Mouse (Mus musculus) liver, embryonic 11.5 days (tissue): Measurements from ENCODE around the gene Stra6. TPM values are rescaled to one million over a fixed set of nuclear protein-coding genes. Genes with fewer than 3 reads are reported as not detected.

ENCODE experiments used
- ATAC-seq: fragments of 200-750 bp; cut with Nextera tagmentation; replicated peaks from 2 replicates; pipeline ENCODE4 v1.8.0; 2017; ENCODE audit warnings: moderate number of reproducible peaks, mild to moderate bottlenecking, moderate TSS enrichment, moderate library complexity; ENCODE audit not compliant: low FRiP score
- DNase-seq: peaks from one replicate; pipeline ENCODE4 v3.0.0-alpha.2; 2017; ENCODE audit warnings: low spot score
- H3K27ac ChIP-seq: fragments of 300-500 bp; sonication (generic); 2 replicates; pipeline ENCODE4 v1.5.1; 2014; ENCODE audit warnings: mild to moderate bottlenecking, low read depth, low read length, control low read depth
- H3K27me3 ChIP-seq: fragments of 300-500 bp; sonication (generic); replicated peaks from 2 replicates; pipeline ENCODE4 v1.6.1; 2014; ENCODE audit warnings: low read length, mixed read lengths; ENCODE audit not compliant: control insufficient read depth, insufficient read depth
- H3K36me3 ChIP-seq: fragments of 300-500 bp; sonication (generic); 2 replicates; pipeline ENCODE4 v1.6.1; 2014; ENCODE audit warnings: mild to moderate bottlenecking, low read length, moderate library complexity, mixed read lengths; ENCODE audit not compliant: control insufficient read depth, insufficient read depth
- H3K4me1 ChIP-seq: fragments of 300-500 bp; sonication (generic); replicated peaks from 2 replicates; pipeline ENCODE4 v1.6.1; 2014; ENCODE audit warnings: low read length, mixed read lengths; ENCODE audit not compliant: control insufficient read depth, insufficient read depth
- H3K4me2 ChIP-seq: fragments of 300-500 bp; sonication (generic); 2 replicates; pipeline ENCODE4 v1.6.1; 2014; ENCODE audit warnings: mild to moderate bottlenecking, control low read depth, moderate library complexity
- H3K4me3 ChIP-seq: fragments of 300-500 bp; sonication (generic); 2 replicates; pipeline ENCODE4 v1.5.1; 2014; ENCODE audit warnings: low read depth, low read length, control low read depth
- H3K9ac ChIP-seq: fragments of 300-500 bp; sonication (generic); 2 replicates; pipeline ENCODE4 v1.6.1; 2014; ENCODE audit warnings: low read depth, low read length, control low read depth
- H3K9me3 ChIP-seq: fragments of 300-500 bp; sonication (generic); 2 replicates; pipeline ENCODE4 v1.6.1; 2016; ENCODE audit warnings: low read length, inconsistent platforms, mixed read lengths; ENCODE audit not compliant: control insufficient read depth
- WGBS: fragments of 180-500 bp; shearing (Covaris S2); extraction: QIAGEN DNeasy Blood & Tissue Kit; methylation state at CpG from one replicate; pipeline ENCODE4 v1.1.7; 2014; 5-methylcytosine and 5-hydroxymethylcytosine counted together
- polyA plus RNA-seq: library from polyadenylated mRNA; unstranded; fragments of >200 nt; fragmentation: Nextera tagmentation; extraction: Ambion mirVana; gene quantifications from 2 replicates; pipeline ENCODE4 v1.2.1, GENCODE M21; 2014

Stra6 gene
- polyA plus RNA-seq, 1 experiment from 2014 or later, result 7.2 TPM

DNA sequence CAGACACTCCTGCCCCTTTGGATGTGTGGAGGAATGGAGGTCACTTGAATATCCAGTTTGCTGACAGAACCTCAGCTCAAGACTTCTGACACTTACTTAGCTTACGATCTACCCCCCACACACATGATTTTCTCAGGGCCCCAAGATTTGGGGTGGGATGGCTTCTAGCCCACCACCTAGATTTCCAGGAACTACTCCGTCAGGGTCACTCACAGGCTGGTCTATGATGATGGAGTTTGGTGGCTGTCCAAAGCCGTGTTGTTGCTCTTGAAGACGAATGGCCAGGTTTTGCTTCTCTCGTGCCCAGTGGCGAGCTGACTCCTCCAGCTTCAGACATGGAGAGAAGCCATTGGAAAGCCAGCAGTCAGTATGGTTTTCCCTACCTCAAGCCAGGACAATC, 34.0 kb upstream of the Stra6 start:
- no peak for ATAC-seq
- peaks cover 4% of the 10 kb centered on the region; the same call in 1 of the 2 replicates for H3K27me3 ChIP-seq

DNA sequence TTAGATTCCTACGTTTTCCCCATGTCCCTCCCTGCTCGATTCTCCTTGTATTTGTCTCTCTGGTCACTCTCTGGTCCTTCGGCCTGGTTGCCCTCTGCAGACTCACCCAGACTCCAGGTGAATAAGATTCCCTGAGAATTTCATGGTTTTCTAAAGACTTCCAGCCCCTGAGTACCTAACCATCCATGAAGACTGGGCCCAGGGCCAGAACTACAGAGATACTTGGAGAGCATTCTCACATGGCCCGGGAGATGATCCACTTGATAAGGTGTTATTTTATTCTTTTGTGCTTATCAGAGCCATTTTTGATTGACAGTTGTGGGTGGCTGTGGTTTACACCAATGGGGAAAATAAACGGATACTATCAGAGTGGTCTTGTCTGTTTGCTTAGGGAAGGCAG, 31.7 kb upstream of the Stra6 start:
- no peaks in the 10 kb centered on the region for H3K36me3 ChIP-seq
- no peaks in the 10 kb centered on the region for H3K4me1 ChIP-seq
- H3K27me3 ChIP-seq, result peaks cover 7% of the 10 kb centered on the region; the same call in 1 of the 2 replicates
- WGBS, result 60% methylated on average over 5 of the region's 5 CpGs
- ATAC-seq (no peak), DNase-seq (no peak)
- no peak overlapping the region for H3K27ac ChIP-seq
- H3K9ac ChIP-seq, result no peak overlapping the region
- H3K4me2 ChIP-seq, result no peak overlapping the region
- H3K4me3 ChIP-seq, result no peak overlapping the region
- no peaks in the 10 kb centered on the region for H3K9me3 ChIP-seq

More for the DNA sequence above, 34.0 kb upstream of the Stra6 start:
- no peak overlapping the region for H3K27ac ChIP-seq
- no peaks in the 10 kb centered on the region for H3K4me1 ChIP-seq
- H3K9ac ChIP-seq, result no peak overlapping the region
- H3K9me3 ChIP-seq, result no peaks in the 10 kb centered on the region
- no peak for DNase-seq
- no peaks in the 10 kb centered on the region for H3K36me3 ChIP-seq
- H3K4me3 ChIP-seq, result no peak overlapping the region
- H3K4me2 ChIP-seq, result no peak overlapping the region
- 76% methylated on average over 6 of the region's 6 CpGs for WGBS

DNA sequence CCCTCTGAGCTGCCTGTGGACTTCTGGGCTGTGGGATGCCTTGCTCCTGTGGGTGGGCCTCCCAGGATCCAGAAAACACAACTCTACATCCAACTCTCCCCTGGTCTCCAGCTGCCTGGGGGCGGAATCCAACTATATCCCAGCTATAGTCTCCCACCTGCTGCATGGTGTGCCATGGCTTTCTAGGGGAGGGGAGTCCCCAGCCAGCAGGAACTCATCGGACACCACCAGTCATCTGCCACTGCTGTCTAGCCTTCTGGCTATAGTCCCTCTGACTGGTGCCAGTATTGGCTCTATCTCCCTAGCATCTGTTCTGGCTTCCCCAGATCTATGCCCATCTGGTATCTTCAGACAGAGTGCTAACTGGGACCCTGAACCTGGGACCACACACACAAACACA, 28.1 kb upstream of the Stra6 start:
- Histone ChIP-seq H3K27me3 (peaks cover 23% of the 10 kb centered on the region), H3K4me3 (no peak overlapping the region), H3K9me3 (no peaks in the 10 kb centered on the region), H3K36me3 (no peaks in the 10 kb centered on the region), H3K9ac (no peak overlapping the region), H3K4me2 (no peak overlapping the region), H3K27ac (no peak overlapping the region), H3K4me1 (no peaks in the 10 kb centered on the region)
- WGBS, result 70% methylated on average over 2 of the region's 2 CpGs
- DNase-seq, result no peak
- no peak for ATAC-seq

DNA sequence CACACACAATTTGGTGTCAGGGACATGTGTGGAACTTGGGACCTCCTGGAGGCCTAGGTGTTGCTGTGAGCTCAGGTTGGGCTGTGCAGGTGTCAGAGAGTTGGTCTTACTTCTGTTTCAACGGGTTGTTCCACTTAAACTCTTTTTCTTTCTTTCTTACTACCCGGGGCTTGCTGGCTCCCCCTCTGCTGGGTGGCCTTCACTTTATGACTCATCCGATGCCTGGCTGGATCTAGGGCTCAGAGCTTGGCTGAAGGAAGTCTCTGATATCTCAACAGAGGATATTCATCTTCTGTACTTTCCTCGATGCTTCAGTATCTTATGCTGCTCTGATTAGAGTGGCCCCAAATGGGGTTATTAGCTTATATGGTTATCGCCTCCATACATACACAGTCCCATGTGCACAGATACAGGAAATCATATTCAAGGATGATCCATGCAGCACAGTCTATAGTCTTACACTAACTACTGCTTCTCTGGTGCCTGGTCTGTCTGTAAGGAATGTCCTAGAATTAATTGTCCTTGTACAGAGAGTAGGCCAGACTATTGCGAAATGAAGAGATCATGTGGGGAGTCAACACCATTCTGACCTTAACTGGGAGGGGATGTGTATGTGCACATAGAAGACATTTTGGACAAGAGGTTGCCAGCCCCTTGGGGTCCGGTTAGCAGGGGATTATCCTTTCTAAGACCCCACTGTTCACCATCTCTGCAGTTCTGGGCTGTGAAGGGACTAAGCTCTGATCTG, 27.5 kb upstream of the Stra6 start:
- H3K9me3 ChIP-seq, result no peaks in the 10 kb centered on the region
- 56% methylated on average over 7 of the region's 7 CpGs for WGBS
- DNase-seq, result no peak
- peaks cover 23% of the 10 kb centered on the region for H3K27me3 ChIP-seq
- no peak overlapping the region for H3K4me3 ChIP-seq
- H3K9ac ChIP-seq, result no peak overlapping the region
- no peak for ATAC-seq
- H3K4me2 ChIP-seq, result no peak overlapping the region
- H3K4me1 ChIP-seq, result no peaks in the 10 kb centered on the region
- no peaks in the 10 kb centered on the region for H3K36me3 ChIP-seq
- no peak overlapping the region for H3K27ac ChIP-seq

DNA sequence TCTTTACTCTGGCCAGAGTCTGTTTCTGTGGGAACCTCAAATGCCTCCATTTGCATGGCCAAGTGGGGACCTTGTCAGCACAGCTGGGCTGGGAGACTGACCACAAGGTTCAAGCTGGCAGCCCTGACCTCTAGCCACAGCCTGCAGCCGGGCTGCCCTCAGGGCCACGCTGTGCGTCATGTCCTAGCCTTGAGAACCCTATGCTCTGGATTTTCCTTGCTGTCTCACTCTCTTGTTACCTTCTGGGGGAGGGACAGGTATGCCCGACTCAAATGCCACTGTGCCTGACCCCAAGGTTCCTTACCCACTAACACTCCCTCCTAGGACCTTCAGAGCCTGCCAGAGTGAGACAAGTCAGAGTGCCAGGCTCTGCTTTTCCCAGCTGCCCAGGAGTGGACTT, 26.6 kb upstream of the Stra6 start:
- DNase-seq, result no peak
- no peaks in the 10 kb centered on the region for H3K36me3 ChIP-seq
- H3K27me3 ChIP-seq, result peaks cover 23% of the 10 kb centered on the region
- H3K9me3 ChIP-seq, result no peaks in the 10 kb centered on the region
- no peaks in the 10 kb centered on the region for H3K4me1 ChIP-seq
- ATAC-seq, result no peak
- H3K27ac ChIP-seq, result no peak overlapping the region
- H3K4me3 ChIP-seq, result no peak overlapping the region
- no peak overlapping the region for H3K9ac ChIP-seq
- no peak overlapping the region for H3K4me2 ChIP-seq
- 48% methylated on average over 4 of the region's 4 CpGs for WGBS

DNA sequence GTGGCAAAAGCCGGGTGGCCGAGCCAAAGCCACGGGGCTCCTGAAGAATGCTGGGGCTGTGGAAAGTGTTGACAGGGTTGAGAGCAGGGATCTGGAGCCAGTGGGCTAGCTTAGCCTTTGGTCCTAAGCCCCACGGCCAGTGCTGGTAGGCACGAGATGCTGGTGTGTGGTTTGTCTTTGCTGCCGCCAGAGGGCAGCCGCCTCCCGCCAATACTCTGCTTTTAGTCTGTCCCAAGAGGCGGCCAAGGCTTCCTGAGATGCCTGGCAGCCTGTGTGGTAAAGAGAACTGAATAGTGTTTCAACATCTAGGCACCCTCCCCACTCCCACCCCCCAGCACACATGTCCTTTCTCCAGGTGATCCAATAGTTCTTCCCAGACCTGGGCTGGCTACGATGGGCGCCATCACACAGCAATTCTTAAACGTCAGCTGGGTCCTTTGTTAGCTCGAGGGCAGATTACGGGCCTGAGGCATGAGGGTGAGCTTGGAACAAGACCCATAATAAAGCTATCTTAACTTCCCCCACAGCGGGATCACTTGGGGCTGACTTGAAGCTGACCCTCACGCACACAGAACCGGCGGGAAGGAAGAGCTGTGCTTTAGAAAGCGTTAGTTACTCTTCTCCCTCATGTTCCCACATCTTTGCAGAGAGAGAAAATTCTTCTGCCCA, 25.0 kb upstream of the Stra6 start:
- WGBS, result 35% methylated on average over 19 of the region's 19 CpGs
- no peak overlapping the region for H3K27ac ChIP-seq
- H3K9ac ChIP-seq, result no peak overlapping the region
- no peak overlapping the region for H3K4me3 ChIP-seq
- peak; percentile 51 for DNase-seq
- H3K9me3 ChIP-seq, result no peaks in the 10 kb centered on the region
- no peaks in the 10 kb centered on the region for H3K36me3 ChIP-seq
- no peak; the same call in 1 of the 2 replicates for ATAC-seq
- H3K4me2 ChIP-seq, result no peak overlapping the region
- peaks cover 25% of the 10 kb centered on the region for H3K27me3 ChIP-seq
- H3K4me1 ChIP-seq, result no peaks in the 10 kb centered on the region

DNA sequence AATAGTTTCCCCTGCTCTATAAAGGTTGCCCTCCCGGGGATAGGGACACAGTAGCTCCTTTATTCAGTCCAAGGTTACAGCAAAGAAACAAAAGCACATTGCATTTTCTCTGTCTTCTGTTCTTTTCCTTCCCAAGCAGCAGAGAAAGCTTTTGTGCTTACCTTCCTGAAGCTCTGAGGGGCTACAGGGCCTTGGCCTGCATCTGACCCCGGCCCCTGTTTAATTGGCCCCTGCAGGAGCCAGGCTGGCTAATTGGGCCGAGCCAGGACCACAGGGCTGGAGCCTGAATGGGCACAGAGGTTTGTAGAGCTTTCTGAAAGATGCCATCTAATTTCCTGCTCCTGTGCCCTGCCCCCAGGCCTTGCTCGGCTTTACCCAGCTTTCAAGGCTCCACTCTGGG, 22.6 kb upstream of the Stra6 start:
- H3K4me2 ChIP-seq, result no peak overlapping the region
- no peaks in the 10 kb centered on the region for H3K9me3 ChIP-seq
- 54% methylated on average over 4 of the region's 4 CpGs for WGBS
- no peak for ATAC-seq
- no peak overlapping the region for H3K9ac ChIP-seq
- H3K27ac ChIP-seq, result no peak overlapping the region
- no peak overlapping the region for H3K4me3 ChIP-seq
- H3K4me1 ChIP-seq, result peaks cover 4% of the 10 kb centered on the region
- DNase-seq, result no peak
- peaks cover 33% of the 10 kb centered on the region for H3K27me3 ChIP-seq
- no peaks in the 10 kb centered on the region for H3K36me3 ChIP-seq

DNA sequence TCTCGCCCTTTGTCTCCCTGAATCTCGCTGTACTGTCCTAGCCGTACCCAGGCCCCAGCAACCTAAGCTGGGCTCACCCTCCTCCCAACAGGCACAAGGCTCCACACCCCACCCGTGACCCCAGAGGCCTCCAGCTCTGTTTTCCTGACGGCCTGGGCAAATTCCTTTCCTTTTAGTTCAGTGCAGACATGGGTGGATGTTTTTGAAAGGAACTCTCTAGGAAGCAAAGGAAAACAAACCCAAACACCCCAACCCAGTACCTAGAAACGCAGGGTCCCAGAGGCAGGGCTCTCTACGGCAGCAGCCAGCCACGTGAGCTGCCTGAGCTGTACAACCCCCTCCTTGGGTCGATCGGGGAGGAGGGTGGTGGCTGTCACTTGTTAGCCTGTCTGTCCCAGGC, 21.2 kb upstream of the Stra6 start:
- Histone ChIP-seq H3K4me2 (no peak overlapping the region), H3K9me3 (no peaks in the 10 kb centered on the region), H3K4me1 (peaks cover 4% of the 10 kb centered on the region), H3K4me3 (no peak overlapping the region), H3K9ac (no peak overlapping the region), H3K27ac (no peak overlapping the region), H3K36me3 (no peaks in the 10 kb centered on the region), H3K27me3 (peaks cover 29% of the 10 kb centered on the region)
- ATAC-seq, result no peak
- DNase-seq, result no peak
- 41% methylated on average over 10 of the region's 10 CpGs for WGBS

DNA sequence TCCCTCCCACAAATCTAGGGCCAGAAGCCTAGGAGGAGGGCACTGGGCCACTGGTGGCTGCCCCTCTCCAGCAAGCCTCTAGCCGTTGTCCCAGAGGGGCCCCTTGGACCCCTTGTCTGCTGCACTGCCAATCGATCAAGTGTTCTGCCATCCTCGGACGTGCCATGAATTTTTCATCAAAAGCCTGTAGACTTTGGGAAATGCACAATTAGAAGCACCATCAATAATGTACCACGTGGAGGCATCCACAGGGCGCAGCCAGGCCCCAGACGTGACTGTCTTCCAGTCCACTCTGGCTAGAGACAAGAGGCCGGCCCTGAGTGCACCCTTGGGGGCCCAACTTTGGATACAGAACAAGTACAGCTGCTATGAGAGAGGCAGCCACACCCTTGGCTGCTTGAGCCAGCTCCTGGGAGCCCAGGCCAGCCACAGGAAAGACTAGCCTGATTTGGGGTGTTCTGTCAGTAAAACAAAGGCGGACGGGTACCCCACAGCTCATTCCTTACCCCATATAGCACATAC, 20.0 kb upstream of the Stra6 start:
- Histone ChIP-seq H3K9me3 (no peaks in the 10 kb centered on the region), H3K4me1 (peaks cover 4% of the 10 kb centered on the region), H3K4me3 (no peak overlapping the region), H3K27me3 (peaks cover 20% of the 10 kb centered on the region), H3K36me3 (no peaks in the 10 kb centered on the region), H3K27ac (no peak overlapping the region), H3K4me2 (no peak overlapping the region), H3K9ac (no peak overlapping the region)
- DNase-seq, result no peak
- ATAC-seq, result no peak
- WGBS, result 80% methylated on average over 10 of the region's 10 CpGs
